Mouse (Mus musculus) 416B (cell line): ENCODE measurements around the gene Myo19.
"Not testable (repeated sequence)": the region's sequence is repeated elsewhere in the genome, so short reads cannot be mapped to it uniquely, and the experiment has no call there.

Source experiments
- DNase-seq: peaks from one replicate; pipeline ENCODE4 v3.0.0; 2011; ENCODE audit warnings: low read depth

The Myo19 gene

DNA sequence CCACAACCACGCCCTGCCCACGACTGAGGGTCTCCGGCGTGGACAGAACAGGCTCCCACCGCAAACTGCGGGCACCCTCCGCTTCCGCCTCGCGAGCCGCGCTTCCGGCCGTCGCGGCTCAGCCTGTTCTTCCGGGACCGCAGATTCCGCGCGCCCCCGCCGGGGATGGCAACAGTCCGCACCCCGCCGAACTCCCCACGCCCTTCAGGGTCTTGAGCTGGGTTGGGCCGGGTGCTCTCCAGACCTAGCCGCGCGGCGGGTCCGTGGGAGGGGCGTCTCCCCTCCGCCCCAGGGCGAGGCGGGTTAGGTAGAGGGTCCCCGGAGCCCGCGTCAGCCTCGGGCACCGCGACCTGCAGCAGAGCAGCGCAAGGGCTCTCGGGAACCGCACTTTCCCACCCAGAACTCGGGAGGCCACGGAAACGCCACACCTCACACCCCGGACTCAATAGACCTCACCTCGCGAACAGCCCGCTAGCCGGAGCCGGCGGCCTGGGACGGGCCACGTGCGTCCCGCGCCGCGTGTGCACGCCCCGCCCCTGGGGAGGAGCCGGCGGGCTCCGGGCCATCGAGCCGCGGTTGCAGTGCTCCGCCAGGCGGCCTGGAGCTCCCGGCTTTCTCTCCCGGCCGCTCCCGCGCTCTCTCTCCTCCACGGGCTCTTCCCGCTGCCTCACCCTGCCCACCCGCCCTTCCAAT is at the start of gene Myo19, which contains the start of gene Pigw:
Myo19 (plus strand) TSS at position 377 of the 693 bp plus-strand sequence.
Pigw (minus strand) TSS at position 514 of the 693 bp plus-strand sequence.
- DNase-seq = peak; percentile 81

GRCm38 (mm10) chr11:84839330-84839729 is 40.6 kb upstream of the Myo19 start:
- no peak for DNase-seq

GRCm38 (mm10) chr11:84846741-84847474 is 33.0 kb upstream of the Myo19 start:
- no peak for DNase-seq

DNA sequence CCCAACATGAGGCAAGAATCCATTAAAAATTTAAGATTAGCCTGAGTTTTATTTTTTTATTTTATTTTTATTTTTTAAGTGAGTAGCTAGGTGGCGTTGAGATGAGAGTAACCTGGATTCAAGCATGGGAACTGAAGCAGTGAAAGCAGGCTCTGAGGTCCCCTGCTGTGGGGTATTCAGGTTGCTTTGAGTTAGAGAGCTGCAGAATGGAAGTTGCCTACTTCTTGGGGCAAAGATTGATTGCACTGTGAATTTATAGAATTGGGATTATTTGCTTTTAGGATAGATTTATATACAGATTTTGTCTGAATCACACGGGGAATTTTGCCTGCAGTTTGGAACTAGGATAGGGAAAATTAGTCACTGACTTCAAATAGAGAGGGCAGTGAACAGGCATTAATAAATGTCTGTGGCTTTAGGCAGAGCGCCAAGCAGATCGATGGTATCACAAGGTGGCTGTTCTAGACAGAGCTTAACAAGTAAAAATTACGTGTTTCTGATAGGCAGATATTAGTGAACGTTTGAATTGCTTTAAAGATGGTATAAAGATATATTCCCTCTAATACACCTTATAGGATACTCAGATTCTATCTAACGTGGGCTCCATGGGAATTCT is 32.4 kb upstream of the Myo19 start:
- DNase-seq = no peak

- no peak for DNase-seq
Measured at GRCm38 (mm10) chr11:84855285-84855684, 24.7 kb upstream of the Myo19 start.

DNA sequence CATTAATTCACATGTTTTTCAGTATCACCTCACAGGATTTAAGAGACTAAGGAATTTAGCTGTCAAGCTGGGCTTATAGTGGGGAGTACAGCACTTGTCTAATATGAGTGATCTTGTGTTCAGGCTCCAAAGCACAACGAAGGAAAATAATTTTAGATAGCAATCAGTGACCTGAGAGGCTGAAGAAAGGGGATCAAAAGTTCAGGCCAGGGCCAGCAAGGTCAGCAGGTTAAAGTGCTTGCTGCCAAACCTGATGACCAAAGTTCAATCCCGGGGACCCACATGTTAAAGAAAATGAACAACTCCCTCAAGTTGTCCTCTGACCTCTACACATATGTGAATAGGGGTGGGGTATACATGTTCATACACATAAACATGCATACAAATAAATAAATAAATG is 14.7 kb upstream of the Myo19 start:
- no peak for DNase-seq

GRCm38 (mm10) chr11:84867586-84867985 is 12.4 kb upstream of the Myo19 start:
- DNase-seq = no peak

GRCm38 (mm10) chr11:84868786-84869259 is 11.1 kb upstream of the Myo19 start:
- peak; percentile 74 for DNase-seq

GRCm38 (mm10) chr11:84869537-84870232 is 10.3 kb upstream of the Myo19 start:
- peak; percentile 95 for DNase-seq

DNA sequence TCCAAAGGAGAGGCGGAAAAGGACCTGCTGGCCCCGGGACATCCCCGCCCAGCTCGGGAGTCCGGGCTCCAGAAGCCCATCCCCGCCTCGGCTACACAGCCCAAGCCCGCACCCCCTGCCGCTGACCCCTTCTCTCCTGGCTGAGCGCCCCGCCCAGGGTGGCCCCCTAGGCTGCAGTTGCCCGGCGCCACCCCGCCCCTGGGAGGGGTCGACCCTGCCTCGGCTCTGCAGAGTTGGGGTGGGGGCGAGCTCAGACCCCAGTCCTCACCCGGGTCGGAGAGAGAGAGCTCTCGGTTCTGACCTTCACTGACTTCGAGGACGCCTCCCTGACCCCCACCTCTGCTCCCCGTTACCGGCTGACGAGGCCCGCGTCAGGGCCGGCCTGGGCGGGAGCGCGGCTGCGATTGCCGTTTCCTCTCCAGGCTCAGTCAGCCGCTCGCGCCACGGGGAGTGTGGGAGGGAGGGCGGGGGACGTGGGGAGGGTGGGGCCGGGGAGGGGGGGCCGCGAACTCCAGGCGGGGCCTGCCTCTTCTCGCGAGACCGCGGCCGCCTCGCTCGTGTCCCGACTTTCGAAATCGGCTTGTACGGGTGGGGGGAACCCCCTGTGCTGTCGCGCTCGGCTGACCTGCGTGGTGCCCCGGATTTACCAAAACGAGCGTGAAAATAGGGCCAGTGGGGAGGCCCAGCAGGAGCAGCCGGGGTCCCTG is 9.5 kb upstream of the Myo19 start, which contains the start of gene Ggnbp2:
Ggnbp2 (minus strand) TSS at position 481 of the 707 bp plus-strand sequence.
- peak; percentile 94 for DNase-seq

- peak; percentile 84 for DNase-seq
Measured at GRCm38 (mm10) chr11:84871046-84871445, 8.9 kb upstream of the Myo19 start.

GRCm38 (mm10) chr11:84871548-84872069 is 8.3 kb upstream of the Myo19 start:
- no peak for DNase-seq

DNA sequence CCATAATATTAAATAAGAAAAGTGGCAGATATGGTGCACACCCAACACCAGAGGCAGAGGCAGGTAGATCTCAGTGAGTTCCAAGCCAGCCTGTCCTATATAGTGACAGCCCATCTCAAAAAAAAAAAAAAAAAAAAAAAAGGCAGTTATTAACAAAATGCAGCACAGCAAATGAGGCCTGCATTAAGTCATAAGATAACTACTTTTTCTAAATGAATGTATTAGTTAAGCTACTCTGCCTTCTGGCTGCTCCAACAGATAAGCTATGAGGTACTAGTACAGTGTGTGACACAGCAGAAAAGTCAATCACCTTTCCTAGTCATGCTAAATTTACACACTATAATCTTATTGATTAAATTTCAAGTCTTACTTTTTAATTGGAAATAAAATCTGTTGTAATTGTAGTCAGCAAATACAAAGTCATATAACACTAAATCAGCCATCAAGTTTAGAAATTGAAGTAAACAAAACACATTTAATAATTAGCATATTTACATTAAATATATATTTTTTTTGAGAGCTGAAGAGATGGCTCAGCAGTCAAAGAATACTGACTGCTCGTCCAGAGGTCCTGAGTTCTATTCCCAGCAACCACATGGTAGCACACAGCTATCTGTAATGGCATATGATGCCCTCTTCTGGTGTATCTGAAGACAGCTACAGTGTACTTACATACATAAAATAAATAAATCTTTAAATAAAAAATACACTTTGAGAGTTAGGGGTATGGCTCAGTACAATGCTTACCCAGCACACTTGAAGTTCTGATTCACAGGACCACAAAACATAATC is 6.7 kb upstream of the Myo19 start:
- peak; percentile 34 for DNase-seq

DNA sequence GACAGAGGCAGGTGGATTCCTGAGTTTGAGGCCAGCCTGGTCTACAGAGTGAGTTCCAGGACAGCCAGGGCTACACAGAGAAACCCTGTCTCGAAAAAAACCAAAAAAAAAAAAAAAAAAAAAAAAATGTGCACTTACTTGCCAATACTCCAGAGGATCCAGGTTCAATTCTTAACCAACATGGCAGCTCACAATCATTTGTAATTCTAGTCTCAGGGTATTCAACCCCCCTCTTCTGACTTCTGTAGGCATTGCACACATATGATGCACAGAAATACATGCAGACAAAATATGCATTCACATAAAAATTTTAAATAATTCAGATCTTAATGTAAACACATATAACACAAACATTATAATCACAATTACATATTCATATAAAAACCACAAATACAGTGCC is 3.9 kb upstream of the Myo19 start:
- not testable (repeated sequence) for DNase-seq

DNA sequence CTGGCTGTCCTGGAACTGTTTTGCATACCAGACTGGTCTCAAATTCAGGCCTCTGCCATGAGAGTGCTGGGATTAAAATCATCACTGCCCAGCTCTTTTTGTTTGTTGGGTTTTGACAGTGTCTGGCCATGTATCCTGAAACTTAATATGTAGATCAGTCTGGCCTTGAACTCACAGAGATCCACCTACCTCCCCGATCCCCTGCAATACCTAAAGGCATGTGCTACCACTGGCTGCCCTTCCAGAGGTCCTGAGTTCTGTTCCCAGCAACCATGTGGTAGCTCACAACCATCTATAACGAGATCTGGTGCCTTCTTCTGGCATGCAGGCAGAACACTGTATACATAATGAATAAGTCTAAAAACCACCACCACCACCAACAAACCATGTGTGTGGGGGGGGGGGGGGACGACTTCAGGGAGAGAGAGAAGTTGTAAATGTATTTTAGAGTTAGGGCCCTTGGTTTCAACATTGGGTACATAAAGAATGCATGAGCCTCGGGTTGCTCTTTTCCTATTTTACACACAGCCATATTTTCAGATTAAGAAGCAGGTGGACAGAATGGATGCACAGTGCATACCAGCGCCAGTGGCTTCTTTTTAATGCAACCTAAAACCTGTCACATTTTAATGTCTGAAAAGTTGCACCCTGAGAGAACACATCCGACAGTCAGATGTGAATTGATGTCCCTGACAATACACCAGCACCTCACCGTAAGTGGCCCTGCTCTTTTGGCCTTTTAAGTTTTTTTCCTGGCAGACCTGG is 759 bp upstream of the Myo19 start:
- peak; percentile 74 for DNase-seq

GRCm38 (mm10) chr11:84880465-84880961 is 565 bp downstream of the Myo19 start:
- peak; percentile 77 for DNase-seq

- peak; percentile 33 for DNase-seq
Measured at GRCm38 (mm10) chr11:84880971-84881370, 1.0 kb downstream of the Myo19 start.

- DNase-seq = no peak
Measured at GRCm38 (mm10) chr11:84882346-84882745, 2.4 kb downstream of the Myo19 start.

- no peak for DNase-seq
Measured at GRCm38 (mm10) chr11:84885238-84885637, 5.3 kb downstream of the Myo19 start.
